Mouse (Mus musculus) A20 (cell line): ENCODE measurements around the gene Tmem74b.
A peak's percentile ranks its signal among the peaks of the same experiment; 100 is the strongest.

Experiments
- DNase-seq: peaks from one replicate; pipeline ENCODE4 v3.0.0-alpha.2; 2011; ENCODE audit warnings: low read depth, low spot score

Gene Tmem74b

GRCm38 (mm10) chr2:151740741-151741526 lies 39.1 kb downstream of the Tmem74b start:
- DNase-seq = peak; percentile 93

GRCm38 (mm10) chr2:151742084-151742483 lies 40.3 kb downstream of the Tmem74b start:
- peak; percentile 2 for DNase-seq

GRCm38 (mm10) chr2:151742850-151743679 lies 41.3 kb downstream of the Tmem74b start:
- DNase-seq = no peak

DNA sequence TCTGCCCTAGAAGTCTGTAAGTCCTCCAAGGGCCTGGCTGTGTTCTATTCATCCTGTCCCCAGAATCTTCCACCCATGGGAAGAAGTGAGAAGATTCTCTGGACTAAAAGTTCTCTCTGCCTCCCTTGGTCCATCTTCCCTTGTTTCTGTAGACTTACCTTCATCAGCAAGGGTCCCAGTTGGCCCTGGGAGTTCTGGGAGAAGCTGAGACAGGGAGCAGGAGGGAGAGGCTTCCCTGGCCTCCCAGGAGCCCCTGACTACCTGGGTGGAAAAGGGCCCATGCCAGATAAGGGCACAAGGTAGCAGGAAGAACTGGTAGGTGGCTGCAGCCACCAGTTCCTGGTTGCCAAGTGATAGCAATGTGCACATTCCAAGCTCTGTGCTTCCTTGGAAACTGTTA lies 42.0 kb downstream of the Tmem74b start, which contains the start of gene Psmf1:
Psmf1 (minus strand) TSS at position 342 of the 400 bp plus-strand sequence.
- DNase-seq = no peak

- DNase-seq = peak; percentile 76
Measured at GRCm38 (mm10) chr2:151747847-151748705, 46.3 kb downstream of the Tmem74b start.

- DNase-seq = no peak
Measured at GRCm38 (mm10) chr2:151751330-151751729, 49.5 kb downstream of the Tmem74b start.

- no peak for DNase-seq
Measured at GRCm38 (mm10) chr2:151756277-151757061, 54.7 kb downstream of the Tmem74b start.

- no peak for DNase-seq
Measured at GRCm38 (mm10) chr2:151757451-151757850, 55.6 kb downstream of the Tmem74b start.

GRCm38 (mm10) chr2:151758806-151759353 lies 57.1 kb downstream of the Tmem74b start:
- DNase-seq = no peak
